Mouse (Mus musculus) liver, adult 2 months (tissue): Measurements from ENCODE around the gene Atp5mpl. TPM values are rescaled to one million over a fixed set of nuclear protein-coding genes. Genes with fewer than 3 reads are reported as not detected.
"Not testable (repeated sequence)": the region's sequence is repeated elsewhere in the genome, so short reads cannot be mapped to it uniquely, and the experiment has no call there.

Experiments used
- DNase-seq: peaks from one replicate; pipeline ENCODE4 v3.0.0-alpha.2; 2011; ENCODE audit warnings: low read depth, low spot score; ENCODE audit errors: extremely low read depth
- H3K27ac ChIP-seq: fragments of 200-500 bp; replicated peaks from 2 replicates; pipeline ENCODE4 v1.5.1; 2012; ENCODE audit warnings: low read depth, mild to moderate bottlenecking, control low read depth, inconsistent platforms, low read length; ENCODE audit not compliant: insufficient read depth
- H3K27me3 ChIP-seq: fragments of 200-500 bp; 2 replicates; pipeline ENCODE4 v1.6.1; 2012; ENCODE audit warnings: mild to moderate bottlenecking, moderate library complexity, low read length, inconsistent platforms; ENCODE audit not compliant: control insufficient read depth, insufficient read depth
- H3K36me3 ChIP-seq: fragments of 200-500 bp; 2 replicates; pipeline ENCODE4 v1.6.1; 2012; ENCODE audit warnings: low read length, inconsistent platforms; ENCODE audit not compliant: control insufficient read depth, insufficient read depth
- H3K4me1 ChIP-seq: fragments of 200-500 bp; 2 replicates; pipeline ENCODE4 v1.6.1; 2011; ENCODE audit warnings: low read length; ENCODE audit not compliant: control insufficient read depth, insufficient read depth
- H3K4me3 ChIP-seq: fragments of 200-500 bp; 2 replicates; pipeline ENCODE4 v1.5.1; 2011; ENCODE audit warnings: low read depth, mild to moderate bottlenecking, control low read depth, low read length, moderate library complexity; ENCODE audit not compliant: insufficient read depth
- H3K79me2 ChIP-seq: fragments of 200-500 bp; 2 replicates; pipeline ENCODE4 v1.6.1; 2012; ENCODE audit warnings: inconsistent platforms, mild to moderate bottlenecking, low read length, moderate library complexity; ENCODE audit not compliant: control insufficient read depth, insufficient read depth
- H3K9ac ChIP-seq: fragments of 200-500 bp; 2 replicates; pipeline ENCODE4 v1.6.1; 2012; ENCODE audit warnings: low read depth, mild to moderate bottlenecking, control low read depth, inconsistent platforms, low read length
- CTCF ChIP-seq: fragments of 200-500 bp; IDR thresholded peaks from 2 replicates; pipeline ENCODE4 v1.5.1; 2011; ENCODE audit warnings: low read depth, low read length, control low read depth
- POLR2A ChIP-seq: fragments of 200-500 bp; IDR thresholded peaks from 2 replicates; pipeline ENCODE4 v1.6.1; 2011; ENCODE audit warnings: low read length, control low read depth; ENCODE audit not compliant: insufficient read depth; ENCODE audit errors: extremely low read depth
- WGBS: fragments of 180-500 bp; shearing (Covaris S2); methylation state at CpG from one replicate; pipeline ENCODE4 v1.1.7; 2018; 5-methylcytosine and 5-hydroxymethylcytosine counted together
- polyA plus RNA-seq: library from polyadenylated mRNA; depleted of rRNA; stranded (reverse); fragments of >200 nt; gene quantifications from 2 replicates; pipeline ENCODE4 v1.2.3, GENCODE M21; 2012
- total RNA-seq: library from RNA; depleted of rRNA; stranded (reverse); fragments of >200 nt; gene quantifications from 2 replicates; pipeline ENCODE4 v1.2.3, GENCODE M21; 2014

Gene Atp5mpl
- total and polyA plus RNA-seq, 2 experiments: 26.3 to 444 TPM

- Histone ChIP-seq H3K4me3 (no peak overlapping the region), H3K79me2 (no peaks in the 10 kb centered on the region), H3K9ac (no peak overlapping the region), H3K36me3 (no peaks in the 10 kb centered on the region), H3K27me3 (no peaks in the 10 kb centered on the region), H3K4me1 (peaks cover 25% of the 10 kb centered on the region), H3K27ac (peak overlapping the region; percentile 31)
- 30% methylated on average over 2 of the region's 2 CpGs for WGBS
- TF ChIP-seq POLR2A: no peak
- TF ChIP-seq CTCF: peak; percentile 87
- peak; percentile 71 for DNase-seq
Measured at GRCm38 (mm10) chr12:111946716-111947115, 20.1 kb downstream of the Atp5mpl start.

GRCm38 (mm10) chr12:111945765-111946655, 20.8 kb downstream of the Atp5mpl start:
- WGBS: 65% methylated on average over 13 of the region's 15 CpGs
- H3K27ac ChIP-seq: peak overlapping the region; percentile 31
- DNase-seq, H3K79me2 ChIP-seq, H3K36me3 ChIP-seq, H3K4me3 ChIP-seq, H3K9ac ChIP-seq, H3K27me3 ChIP-seq: not testable (repeated sequence)
- peaks cover 21% of the 10 kb centered on the region for H3K4me1 ChIP-seq

DNA sequence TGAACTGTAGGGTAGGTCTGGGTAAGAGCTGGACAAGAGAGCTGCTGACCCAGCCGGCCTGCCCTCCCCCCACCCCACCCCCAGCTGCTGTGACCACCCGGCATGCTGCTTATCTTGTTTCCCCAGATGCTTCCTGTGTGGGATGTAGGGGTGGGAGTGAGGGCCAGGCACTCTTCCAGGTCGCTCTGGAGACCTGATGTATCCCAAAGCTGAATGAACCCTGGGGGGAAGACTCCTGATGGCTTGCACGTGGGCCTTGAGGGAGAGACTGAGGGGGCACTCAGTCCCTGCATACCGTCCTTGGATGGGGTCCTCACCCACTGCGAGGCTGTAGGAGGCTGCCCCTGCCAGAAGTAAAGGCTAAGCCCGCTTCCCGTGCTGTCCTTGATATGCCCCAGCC, 21.7 kb downstream of the Atp5mpl start:
- Histone ChIP-seq H3K9ac (no peak overlapping the region), H3K4me1 (peaks cover 14% of the 10 kb centered on the region), H3K4me3 (no peak overlapping the region)

DNA sequence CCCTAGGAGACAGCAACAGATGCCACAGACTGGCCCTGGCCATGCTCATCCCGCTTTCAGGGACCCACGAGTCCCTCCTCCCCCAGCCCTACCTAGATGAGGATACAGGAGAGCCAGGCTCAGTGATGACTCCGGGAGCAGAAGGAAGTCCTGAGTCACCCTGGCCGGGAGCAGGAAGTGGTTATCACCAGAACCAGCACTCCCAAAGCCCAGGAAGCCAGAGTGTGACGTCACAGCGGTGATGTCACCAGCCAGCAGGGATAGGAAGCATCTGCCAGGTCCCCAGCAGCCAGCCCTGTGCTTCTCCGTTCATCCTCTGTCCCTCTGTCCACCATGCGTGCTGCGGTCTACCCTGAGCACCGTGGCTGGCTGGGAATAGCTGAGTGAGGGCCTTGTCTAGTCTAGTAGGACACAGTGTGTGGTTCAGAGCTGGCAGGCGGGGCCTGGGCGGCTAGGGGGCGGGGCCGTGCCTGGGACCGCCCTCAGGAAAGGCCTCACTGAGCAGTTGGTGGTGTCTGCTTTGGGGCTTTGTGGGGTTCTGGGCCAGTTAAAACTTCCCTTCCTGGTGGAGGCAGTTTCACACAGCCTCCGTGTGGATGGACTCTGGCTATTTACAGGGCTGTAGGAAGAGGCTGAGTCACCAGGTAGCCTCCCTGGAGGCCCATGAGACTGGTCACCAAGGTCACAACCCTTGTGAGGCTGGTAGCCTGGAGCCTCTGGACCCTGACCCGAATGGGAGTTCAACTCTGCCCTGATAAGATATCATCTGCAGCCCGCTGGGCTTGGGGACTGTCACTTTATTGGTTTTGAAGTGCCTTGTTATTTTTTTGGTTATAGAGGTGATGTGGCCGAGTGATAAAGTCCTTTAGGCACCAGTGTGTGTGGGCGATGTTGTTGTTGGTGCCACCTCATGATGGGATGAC, 22.5 kb downstream of the Atp5mpl start:
- peak overlapping the region; percentile 77 for H3K27ac ChIP-seq
- WGBS: 20% methylated on average over 18 of the region's 20 CpGs

More for the DNA sequence above, 21.7 kb downstream of the Atp5mpl start:
- H3K36me3 ChIP-seq: no peaks in the 10 kb centered on the region
- H3K79me2 ChIP-seq: no peaks in the 10 kb centered on the region
- no peak for DNase-seq
- H3K27me3 ChIP-seq: no peaks in the 10 kb centered on the region
- WGBS: 62% methylated on average over 8 of the region's 8 CpGs
- peak overlapping the region; percentile 30 for H3K27ac ChIP-seq
- TF ChIP-seq CTCF (no peak), POLR2A (no peak)

GRCm38 (mm10) chr12:111943421-111944064, 23.2 kb downstream of the Atp5mpl start:
- Histone ChIP-seq H3K4me3 (peak overlapping the region; percentile 43), H3K9ac (peak overlapping the region; percentile 63), H3K27ac (peak overlapping the region; percentile 77), H3K27me3 (no peaks in the 10 kb centered on the region), H3K79me2 (no peaks in the 10 kb centered on the region), H3K36me3 (no peaks in the 10 kb centered on the region), H3K4me1 (peaks cover 14% of the 10 kb centered on the region)
- WGBS: 49% methylated on average over 10 of the region's 10 CpGs
- DNase-seq: peak; percentile 83
- TF ChIP-seq CTCF (no peak), POLR2A (no peak)

More for the DNA sequence above, 22.5 kb downstream of the Atp5mpl start:
- peak; percentile 87 for DNase-seq
- H3K9ac ChIP-seq: peak overlapping the region; percentile 55
- not testable (repeated sequence) for H3K79me2 ChIP-seq, H3K36me3 ChIP-seq, H3K27me3 ChIP-seq
- H3K4me3 ChIP-seq: peak overlapping the region; percentile 43
- peaks cover 14% of the 10 kb centered on the region for H3K4me1 ChIP-seq
